Mouse (Mus musculus) lung, adult 18-20 months (tissue): ENCODE data around the gene Bap1.
A peak's percentile ranks its signal among the peaks of the same experiment; 100 is the strongest.

Experiments used
- DNase-seq, 2 experiments: peaks; one replicate each; pipeline ENCODE4 v3.0.0; 2022; ENCODE audit warnings: mixed read lengths in 2 of 2

The Bap1 gene

DNA sequence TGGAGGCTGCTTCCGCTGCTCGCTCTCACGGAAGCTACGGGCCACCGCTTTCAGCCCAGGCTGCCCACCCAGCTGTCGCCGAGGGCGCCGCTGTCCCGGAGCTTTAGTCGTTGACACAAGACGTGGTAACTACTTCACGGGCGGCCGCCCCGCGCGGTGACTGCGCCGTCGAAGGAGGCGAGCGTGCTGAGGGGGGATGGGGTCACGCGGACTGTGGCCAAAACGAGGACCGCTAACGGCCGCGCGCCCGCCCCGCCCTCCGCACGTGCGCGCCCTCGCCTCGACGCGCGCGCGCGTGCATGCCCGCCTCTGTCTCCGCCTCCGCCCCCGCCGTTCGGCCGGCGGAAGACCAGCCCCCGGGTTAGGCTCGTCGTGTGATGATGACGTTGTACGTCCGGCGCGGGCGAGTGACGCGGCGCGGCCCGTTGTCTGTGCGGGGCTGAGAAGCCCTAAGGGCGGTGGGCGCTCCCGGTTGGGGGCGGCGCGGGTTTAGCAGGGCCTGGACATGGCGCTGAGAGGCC lies at the start of gene Bap1, which contains the start of gene Phf7:
Gene Bap1, plus strand, starts transcription at position 367 of the 521 bp plus-strand sequence.
Gene Phf7, minus strand, starts transcription at position 234 of the 521 bp plus-strand sequence.
- peak; percentile 92 to 94 for DNase-seq

DNA sequence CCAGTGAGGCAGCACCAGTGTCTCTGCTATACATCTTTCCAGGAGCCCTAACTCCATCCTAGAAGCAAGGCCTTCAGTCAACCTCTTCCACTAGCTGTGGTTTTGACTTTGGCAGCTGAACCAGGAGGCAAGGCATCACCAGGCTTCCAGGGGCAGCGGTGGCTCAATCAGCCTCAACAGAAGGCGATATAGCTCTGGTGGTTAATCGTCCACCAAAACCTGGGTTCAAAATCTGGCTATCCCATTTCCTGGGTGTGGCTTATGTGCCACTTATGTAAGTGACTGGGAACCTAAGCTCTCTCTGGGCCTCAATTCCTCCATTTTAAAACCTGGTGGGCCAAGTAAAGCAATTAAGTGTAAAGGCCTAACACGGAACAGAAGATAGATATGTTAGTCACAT lies 46.4 kb upstream of the Bap1 start:
- DNase-seq: no peak

DNA sequence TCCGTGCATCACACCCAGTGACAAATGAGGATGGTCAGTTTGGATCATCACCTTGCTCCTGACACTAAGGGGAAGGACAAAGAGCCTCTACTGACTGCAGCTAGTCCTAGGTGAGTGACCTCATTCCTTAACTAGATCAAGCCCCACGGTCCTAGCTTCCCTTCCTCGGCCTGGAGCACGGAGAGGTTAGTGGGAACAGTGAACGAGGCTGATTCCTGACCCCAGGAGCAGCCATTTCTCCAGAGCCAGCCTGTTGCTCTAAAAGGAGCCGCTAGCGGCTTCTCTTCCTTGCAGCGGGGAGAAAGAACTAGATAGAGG lies 46.0 kb upstream of the Bap1 start:
- DNase-seq: no peak

DNA sequence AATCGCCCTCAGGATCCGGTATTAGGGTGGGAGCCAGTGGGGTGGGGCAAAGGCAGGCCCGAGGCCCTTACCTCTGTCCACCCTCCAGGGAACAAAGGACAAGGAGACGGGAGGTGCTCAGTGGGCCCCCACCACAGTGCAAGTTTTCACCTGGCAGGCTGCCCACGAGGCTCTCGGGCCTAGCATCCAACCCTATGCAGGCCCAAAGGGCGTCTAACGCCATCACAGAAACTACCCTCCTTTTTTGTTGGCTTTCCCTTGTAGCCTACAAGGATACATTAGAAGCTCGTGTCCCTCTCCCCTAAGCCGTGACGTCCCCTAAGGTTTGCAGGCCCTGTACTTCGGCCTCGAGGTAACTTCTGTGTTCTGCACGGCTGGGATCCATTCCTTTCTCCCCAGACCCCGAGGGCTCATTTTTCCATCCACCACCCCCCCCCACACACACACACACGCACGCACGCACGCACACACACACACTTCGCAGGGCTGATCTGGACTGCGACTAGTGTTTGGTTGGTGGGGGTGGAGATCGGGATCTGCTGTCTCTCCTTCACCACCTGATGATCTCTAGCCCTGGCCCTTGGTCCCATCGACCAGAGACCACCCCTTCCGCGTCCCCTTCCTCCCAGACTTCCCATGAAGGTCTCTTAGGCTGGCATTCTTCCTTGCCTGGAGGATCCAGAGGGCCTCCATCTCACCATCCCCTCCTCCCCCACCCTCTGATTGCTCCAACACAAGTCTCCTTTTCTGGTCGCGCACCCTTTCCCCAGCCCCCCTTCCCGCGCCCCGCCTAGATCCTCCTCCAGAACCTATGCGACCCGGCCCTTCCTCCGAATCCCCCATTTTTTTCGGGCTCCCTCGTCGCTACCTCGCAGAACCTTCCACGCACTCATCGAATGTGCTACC lies 45.4 kb upstream of the Bap1 start:
- DNase-seq: peak; percentile 45 to 51

DNA sequence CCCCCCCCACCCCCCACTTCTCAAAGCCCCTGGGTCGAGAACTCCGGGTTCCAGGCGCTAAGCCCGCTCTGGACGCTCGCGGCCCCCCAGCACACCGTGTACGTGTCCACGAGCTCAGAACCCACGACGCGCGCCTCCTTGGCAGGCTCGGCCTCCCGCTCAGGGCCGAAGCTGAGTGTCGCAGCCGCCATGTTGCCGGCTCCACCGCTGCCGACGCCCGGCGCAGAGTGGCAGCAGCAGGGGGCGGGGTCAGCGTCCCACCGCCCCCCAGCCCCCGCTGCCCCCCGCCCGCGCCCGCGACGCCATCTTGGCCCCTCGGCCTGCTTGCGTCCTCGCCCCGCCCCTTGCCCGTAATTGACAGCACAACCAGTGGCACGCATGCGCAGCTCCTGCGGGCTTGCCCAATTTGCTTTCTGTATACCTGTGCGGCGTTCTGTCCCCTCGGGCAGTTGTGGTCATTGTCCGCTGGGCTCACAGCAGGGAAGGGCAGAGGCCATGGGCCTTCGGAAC lies 44.7 kb upstream of the Bap1 start:
- DNase-seq: peak; percentile 95 to 97

DNA sequence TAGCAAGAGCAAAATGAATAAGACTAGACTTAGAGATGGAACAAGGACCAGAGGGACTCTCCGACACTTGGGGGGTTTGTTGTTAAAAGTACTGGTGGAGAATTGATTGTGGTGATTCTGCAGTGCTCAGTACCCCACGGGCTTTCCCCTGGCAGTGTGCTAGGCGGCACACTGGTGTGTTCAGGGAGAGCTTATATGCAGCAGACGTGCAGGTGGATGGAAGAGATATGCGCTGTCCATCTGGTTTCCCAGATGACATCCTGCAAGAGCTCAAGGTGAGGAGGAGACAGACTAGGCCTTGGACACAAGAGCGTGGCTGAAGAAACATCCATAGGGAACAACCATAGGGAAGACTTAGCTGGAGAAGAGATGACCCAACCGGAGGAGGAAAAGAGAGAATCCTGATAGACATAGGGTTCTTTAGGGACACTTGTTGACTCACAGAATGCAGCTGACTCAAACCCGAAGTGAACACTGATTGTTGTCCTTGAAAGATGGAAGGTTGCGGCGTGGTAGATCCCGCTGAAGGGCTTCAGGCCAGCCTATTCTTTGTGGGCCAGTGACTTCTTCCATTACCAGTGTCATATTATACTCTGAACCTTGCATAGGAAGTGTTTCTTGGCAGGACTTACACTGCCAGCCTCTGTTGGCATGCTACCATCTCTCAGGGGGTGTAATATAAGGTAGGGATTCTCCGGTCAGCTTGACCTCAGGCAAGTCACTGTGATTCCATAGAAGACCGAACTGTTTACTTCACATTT lies 44.0 kb upstream of the Bap1 start:
- no peak for DNase-seq

DNA sequence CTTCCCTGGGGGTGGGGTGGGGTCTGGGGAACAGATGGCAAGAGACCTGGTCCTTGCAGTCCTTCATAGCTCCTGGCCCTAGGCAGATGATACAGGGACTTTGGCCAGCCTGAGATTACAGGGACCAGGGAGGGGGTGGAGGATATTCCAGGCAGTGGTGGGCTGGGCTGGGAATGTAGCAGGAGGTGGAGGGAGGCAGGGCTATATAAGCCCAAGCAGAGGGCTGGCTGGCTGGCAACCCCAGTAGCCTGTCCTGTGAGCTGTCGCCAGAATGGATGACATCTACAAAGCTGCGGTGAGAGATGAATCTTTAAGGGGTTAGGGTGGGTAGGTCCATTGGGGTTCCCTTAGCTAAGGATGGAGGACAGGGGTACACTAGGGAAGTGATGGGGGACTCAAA lies 43.2 kb upstream of the Bap1 start, which contains the start of gene Tnnc1:
Gene Tnnc1, plus strand, starts transcription at position 229 of the 400 bp plus-strand sequence.
- no peak for DNase-seq

DNA sequence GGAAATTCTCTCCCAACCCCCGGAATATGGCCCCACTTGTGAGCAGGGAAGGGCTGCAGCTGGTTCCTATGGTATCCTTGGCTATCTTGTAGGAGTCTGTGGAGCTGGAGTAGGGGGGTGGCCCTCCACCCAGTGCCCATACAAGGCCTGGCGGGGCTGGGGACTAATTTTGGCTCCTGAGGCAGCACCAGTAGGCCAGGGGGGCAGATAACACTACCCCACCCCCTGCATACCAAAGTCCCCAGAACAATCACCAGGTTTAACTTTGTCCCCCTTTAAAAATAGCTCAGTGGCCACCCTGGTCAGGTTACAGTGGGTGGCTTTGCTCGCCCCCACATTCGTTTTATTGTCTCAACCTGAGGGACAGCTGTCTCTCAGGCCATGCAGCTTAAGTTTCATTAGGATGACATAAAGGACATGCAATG lies 42.1 kb upstream of the Bap1 start:
- DNase-seq: no peak

DNA sequence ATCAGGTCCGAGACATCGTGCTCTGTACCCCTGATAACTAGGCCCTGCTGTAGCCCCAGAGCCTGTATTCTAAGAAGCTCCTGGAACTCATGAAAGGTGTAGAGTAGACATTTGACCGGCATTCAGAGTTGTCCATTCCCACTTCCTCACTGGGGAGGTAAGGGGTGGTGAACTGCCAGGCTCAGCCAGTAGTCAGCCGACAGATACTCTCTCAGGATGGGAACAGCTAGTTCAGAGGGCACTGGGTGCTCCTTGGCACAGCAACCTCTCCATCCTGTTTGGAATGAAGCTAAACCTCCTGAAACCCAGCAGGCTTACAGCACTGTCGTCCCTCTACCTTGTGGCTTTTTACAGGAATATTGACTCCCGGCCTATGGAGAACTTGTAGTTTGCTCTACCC lies 39.4 kb upstream of the Bap1 start:
- no peak for DNase-seq

DNA sequence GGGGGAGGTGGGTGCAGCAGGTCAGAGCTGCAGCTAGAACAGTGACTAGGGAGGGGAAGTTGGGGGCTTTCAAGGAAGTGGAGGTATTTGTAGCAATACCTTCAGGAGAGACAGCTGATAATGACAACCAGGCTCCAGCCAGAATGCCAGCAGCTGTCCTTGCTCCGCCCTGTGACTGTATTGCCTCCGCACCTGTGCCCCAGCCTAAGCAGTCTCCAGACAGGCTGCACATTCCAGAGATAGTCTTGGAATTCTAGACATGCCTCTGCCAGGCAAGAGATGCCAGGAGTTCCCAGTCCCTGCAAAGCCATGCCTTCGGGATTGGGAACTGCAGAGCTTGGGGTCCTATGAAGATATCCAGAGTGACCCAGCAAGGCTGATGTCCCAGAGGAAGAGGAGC lies 38.8 kb upstream of the Bap1 start:
- no peak for DNase-seq

DNA sequence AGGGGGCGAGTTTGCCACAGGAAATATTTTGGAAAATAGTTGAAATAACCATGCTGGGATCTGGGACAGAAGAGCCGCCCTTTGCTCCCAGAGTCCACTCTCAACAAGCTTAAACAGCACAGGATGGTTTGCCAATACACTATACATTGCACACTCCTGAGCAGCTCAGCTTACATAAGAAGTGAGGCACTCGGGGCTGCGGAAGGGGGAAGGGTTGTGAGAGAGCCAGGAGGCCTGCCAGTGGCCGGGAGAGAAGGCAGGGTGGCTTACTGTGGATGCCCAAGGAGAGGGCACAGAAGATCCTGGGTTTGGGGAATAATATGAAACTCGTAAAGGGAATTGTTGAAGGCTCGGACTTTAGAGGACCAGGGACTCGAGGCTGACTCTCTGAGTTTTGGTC lies 37.4 kb upstream of the Bap1 start:
- no peak for DNase-seq

DNA sequence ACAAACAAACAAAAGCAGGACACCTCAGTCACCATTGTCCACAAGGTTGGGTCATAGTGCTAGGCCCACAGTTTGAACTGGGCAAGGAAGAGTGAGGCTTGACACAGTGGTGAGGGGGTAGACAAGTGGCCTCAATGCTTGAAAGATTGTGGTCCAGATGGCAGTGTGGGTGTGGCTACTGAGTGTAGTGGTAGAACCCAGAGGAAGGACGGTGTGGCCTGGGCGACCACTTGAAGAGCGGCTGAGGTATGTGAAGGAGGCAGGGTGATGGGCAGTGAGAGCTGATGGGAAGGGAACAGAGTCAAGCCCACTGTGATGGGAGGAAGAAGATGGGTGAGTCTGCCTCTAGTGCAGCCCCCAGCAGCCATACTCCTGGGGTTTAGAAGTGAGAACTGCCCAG lies 36.6 kb upstream of the Bap1 start:
- DNase-seq: no peak

DNA sequence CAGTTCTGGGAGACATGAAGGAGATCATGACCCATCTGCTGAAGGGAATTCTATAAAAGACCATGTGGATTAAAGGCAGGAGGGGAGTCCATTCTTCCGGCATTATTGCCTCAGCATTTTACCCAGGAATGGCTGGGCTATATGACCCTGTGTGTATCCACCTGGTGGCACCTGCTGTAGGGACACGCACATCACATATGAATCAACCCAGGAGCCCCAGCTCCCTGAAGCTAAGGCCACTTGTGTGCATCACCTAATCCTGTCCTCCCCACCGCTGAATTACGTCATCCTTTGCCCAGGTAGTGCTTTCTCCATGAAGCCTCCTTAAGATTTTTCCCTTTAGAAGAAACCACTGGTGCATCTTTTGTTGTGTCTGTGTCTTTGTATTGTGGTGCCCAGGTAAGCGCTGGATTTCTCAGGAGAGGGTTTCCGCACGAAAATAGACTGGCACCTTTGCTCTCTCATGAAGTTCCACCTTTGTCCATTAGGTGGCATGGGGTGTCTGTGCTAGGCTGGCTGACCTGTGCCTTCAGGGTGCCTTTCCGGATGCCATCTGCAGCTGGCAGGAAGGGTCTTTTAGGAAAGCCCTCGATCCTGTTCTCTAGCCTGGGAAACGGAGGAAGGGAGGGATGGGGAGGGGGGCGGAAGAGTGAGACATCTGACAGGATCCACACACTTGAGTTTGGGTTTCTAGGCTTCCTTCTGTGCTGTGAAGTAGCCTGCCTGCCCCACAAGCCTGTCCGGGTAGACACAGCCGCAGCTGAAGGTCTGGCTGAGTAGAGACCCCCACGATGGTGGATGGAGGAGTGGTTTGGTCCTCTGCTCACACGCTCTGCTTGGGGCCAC lies 35.9 kb upstream of the Bap1 start:
- DNase-seq: peak; percentile 60 to 78

DNA sequence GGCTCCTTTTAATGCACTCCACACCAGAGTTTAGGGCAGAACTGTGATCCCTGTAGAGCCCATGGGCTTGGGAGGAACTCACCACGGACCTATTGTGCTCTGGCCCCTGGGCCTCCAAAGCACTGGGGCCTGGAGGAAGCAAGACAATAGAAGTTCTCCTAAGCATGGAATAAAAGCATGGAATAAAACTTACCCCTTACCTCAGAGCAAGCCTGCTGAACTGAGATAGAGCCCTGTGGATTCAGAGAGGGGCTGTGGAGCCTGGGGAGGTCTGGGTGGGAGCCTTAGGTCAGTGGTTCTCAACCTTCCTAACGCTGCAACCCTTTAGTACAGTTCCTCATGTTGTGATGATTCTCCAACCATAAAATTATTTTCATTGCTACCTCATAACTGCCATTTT lies 34.4 kb upstream of the Bap1 start, which contains the start of gene Nisch:
Gene Nisch, minus strand, starts transcription at position 101 of the 400 bp plus-strand sequence.
- no peak for DNase-seq

DNA sequence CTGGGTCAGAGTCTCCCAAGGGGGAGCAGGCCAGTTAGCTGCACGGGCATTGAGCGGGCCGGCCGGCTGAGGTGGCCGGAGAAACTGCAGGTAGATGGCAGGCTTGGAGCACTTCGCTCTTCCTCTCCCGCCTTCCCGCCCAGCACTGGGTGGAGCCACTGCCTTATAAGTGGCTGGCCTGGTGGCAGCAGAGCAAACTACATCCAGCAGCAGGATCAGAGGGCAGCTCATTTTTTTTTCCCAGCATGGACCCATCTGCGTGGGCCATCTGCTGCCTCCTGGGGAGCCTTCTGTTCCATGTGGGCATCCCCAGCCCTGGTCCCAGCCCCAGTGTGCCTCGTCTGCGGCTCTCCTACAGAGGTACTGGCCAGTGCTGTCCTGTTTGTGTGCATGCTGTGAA lies 33.6 kb upstream of the Bap1 start, which contains the start of gene Sema3g:
Gene Sema3g, plus strand, starts transcription at position 195 of the 400 bp plus-strand sequence.
- peak; percentile 83 to 89 for DNase-seq

DNA sequence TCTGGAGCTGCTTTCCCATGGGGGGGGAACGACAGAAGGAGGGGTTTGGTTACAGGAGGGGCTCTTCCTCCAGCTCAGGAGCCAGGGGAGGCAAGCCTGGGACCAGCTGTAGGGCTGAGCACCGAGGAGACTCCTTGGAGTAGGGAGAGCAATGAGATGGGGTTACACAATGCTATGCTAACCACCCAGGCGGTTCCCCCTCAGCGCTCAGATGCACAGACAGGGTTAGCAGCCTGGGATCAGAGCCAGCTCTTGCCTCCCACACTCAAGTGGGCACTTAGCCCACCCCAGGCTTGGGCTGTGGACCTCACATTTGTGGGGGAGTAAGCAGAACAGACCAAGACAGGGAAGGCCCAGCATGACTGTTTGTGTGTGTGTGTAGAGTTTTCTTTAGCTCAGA lies 24.3 kb upstream of the Bap1 start:
- DNase-seq: peak; percentile 49 to 58

DNA sequence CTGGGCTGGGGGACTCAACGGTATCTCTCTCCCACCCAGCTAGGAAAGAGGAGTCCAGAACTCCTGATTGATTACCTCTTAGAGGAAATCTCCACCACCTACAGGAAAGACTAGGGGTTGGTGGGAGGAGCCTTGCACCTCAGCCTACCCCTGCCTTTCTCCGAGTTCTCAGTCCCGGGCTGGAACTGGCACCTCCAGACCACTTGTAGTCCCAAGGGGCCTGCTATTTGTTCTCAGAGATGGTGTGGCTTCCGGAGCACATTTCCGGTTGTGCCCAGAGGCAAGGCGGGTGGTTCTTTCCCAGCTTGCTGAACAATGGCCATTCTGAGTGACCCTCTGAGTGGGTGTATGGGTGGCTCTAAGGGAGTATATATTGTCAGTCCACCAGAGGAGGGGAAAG lies 23.0 kb upstream of the Bap1 start:
- peak; percentile 76 to 81 for DNase-seq

DNA sequence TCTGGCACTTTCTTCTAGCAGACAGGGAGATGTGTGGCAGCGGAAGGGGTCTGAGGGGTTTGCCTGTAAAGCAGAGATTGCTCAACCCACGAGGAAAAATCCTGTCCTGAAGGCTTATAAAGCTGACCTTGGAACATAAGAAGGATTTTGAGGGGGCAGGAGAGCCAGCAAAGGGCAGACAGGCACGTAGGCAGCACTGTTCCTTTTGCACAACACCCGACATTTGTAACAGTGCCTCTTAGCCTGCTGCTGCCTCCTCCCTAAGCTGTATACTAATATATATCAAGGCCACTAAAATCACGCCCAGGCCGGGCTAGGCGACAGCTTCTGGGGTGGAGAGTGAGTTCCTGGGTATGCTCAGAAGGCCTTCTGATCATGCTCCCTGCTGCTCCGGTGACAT lies 20.8 kb upstream of the Bap1 start:
- DNase-seq: no peak

DNA sequence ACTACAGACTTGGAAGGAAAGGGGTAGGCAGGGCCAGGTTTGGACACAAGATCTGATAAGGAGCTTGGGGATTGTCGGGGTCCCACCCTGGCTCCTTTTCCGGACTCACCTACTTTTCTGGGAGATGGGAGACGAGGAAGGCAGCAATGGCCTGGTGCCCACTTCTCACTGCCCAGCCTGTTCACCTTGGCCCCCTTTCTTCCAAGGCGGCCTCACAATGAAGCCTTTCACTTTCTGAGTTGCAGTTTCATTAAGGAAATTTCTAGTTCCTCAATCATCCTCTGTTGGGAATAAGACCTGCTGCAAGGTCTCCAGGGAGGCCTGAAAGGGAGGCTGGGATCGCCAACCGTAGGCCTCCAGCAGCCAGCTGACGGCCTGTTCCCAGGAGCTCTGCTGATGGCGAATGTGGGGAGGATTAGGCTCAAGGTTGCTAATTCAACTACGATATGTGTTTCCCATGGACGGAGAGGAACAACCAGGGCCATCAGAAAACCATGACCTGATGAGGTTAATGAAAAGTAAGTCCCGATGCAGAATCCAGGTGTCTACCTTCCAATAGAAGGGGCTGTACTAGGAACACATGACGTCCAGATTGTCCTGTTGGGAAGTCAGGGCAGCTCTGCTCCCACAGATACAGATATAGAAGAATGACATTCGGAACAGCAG lies 18.7 kb upstream of the Bap1 start:
- peak in 1 of 2 experiments; percentile 54 for DNase-seq

DNA sequence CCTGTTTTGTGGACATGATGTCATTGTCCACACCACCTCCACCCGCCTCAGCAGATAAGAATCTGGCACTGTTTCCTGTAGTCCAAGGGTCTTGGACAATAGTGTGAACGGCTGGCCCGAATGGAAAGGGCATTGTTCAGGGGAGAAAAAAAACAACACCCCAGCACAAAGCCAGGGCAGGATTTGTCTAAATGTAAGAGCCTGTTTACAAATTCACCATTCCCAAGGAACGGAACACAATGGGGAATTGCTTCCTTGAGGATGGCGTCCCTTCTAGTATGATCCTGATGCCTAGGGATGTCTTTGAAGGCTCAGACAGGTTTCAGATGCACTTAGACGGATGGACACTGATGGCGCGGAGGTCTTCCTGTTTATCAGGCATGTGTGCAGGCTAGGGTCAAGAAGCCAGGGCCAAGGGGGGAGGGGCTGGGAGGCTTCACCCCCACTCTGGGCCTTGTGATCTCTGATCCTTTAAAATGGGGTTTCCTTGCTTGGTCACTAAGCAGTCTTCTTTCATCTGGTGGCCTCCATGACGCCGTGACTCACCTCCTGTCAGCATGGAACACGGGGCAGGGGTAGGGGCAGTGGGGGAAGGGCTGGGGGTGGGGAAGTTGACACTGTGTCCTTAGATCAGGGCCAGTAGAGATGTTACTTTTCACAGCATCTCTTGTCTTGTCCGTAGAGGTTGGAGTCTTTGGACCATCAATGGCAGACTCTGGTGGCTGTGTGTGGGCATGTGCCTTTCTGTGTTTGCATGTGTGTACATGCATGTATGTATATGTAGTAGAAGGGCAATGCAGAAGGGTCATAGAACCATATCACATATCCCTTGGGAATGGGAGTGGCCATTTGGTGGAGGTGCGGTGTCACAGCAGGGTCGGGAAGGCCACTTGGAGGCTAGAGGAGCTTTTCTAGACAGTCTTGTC lies 17.9 kb upstream of the Bap1 start:
- DNase-seq: peak; percentile 68 to 82
